Mouse (Mus musculus) hindbrain, embryonic 10.5 days (tissue): ENCODE results near the gene Wars2. TPM values are rescaled to one million over a fixed set of nuclear protein-coding genes. Genes with fewer than 3 reads are reported as not detected.
A peak's percentile ranks its signal among the peaks of the same experiment; 100 is the strongest.

ENCODE experiments used
- DNase-seq: peaks from one replicate; pipeline ENCODE4 v3.0.0-alpha.2; 2017; ENCODE audit warnings: low spot score
- H3K27ac ChIP-seq: fragments of 300-500 bp; sonication (generic); 2 replicates; pipeline ENCODE4 v1.5.1; 2016; ENCODE audit warnings: mild to moderate bottlenecking, moderate library complexity
- H3K27me3 ChIP-seq: fragments of 300-500 bp; sonication (generic); 2 replicates; pipeline ENCODE4 v1.6.1; 2016; ENCODE audit warnings: mild to moderate bottlenecking; ENCODE audit not compliant: poor library complexity, insufficient read depth, severe bottlenecking
- H3K36me3 ChIP-seq: fragments of 300-500 bp; sonication (generic); 2 replicates; pipeline ENCODE4 v1.6.1; 2016; ENCODE audit warnings: mild to moderate bottlenecking, moderate library complexity
- H3K4me1 ChIP-seq: fragments of 300-500 bp; sonication (generic); replicated peaks from 2 replicates; pipeline ENCODE4 v1.6.1; 2016; ENCODE audit warnings: mild to moderate bottlenecking
- H3K4me3 ChIP-seq: fragments of 300-500 bp; sonication (generic); 2 replicates; pipeline ENCODE4 v1.5.1; 2016; ENCODE audit warnings: mild to moderate bottlenecking, moderate library complexity
- H3K9me3 ChIP-seq: fragments of 300-500 bp; sonication (generic); 2 replicates; pipeline ENCODE4 v1.6.1; 2016; ENCODE audit warnings: mild to moderate bottlenecking, moderate library complexity
- WGBS: fragments of 180-500 bp; shearing (Covaris S2); methylation state at CpG from one replicate; pipeline ENCODE4 v1.1.7; 2016; 5-methylcytosine and 5-hydroxymethylcytosine counted together
- polyA plus RNA-seq: library from polyadenylated mRNA; unstranded; fragments of >200 nt; fragmentation: Nextera tagmentation; extraction: Ambion mirVana; gene quantifications from 2 replicates; pipeline ENCODE4 v1.2.1, GENCODE M21; 2016

The Wars2 gene
- 9.0 and 9.2 TPM in 2 replicates for polyA plus RNA-seq

DNA sequence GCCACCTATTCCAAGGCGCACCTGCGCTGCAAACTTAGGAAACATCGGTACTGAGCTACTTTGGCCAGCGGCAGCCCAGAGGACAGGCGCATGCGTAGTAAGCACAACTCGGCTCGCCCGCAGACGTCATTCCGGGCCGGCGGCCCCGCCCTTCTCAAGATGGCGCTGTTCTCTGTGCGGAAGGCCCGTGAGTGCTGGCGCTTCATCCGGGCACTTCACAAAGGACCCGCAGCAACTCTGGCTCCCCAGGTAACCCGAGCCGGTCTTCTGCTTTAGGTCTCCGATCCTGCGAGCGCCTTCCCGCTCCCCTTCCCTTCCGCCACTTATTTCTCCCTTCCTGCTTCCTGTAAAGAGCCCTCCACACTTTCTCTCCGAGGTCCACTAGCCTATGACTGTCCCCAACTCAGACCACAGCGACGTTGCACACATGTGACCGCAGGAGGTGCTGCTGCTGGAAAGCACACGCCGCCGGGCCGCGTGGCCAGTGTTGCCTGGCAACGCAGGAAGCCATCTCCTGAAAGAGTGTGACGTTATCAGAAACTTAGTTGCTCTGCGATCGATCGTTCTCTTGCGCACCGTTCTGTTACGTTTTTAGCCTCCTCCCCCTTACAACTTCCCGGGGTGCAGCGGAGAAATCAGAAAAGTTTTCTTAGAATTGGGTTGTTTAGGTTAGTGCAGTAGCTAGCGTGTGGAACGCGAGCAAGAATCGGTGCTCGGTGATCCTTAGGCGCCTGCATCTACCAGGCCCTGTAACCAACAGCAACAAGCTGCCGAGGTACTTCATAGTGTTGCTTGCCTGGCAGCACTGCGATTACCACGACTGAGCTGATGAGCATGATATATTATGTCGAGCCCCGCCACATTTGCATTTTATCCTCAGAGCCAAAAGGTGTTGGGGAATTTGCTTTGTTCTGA is at the start of gene Wars2:
Gene Wars2, plus strand, starts transcription at position 129 of the 915 bp plus-strand sequence.
- no peaks in the 10 kb centered on the region for H3K27me3 ChIP-seq
- no peaks in the 10 kb centered on the region for H3K36me3 ChIP-seq
- peak within 1 kb of the TSS; percentile 67 for H3K4me3 ChIP-seq
- H3K27ac ChIP-seq, result peak within 1 kb of the TSS; percentile 95
- DNase-seq, result peak; percentile 93
- WGBS, result under 1% methylated on average over 57 of the region's 57 CpGs
- H3K9me3 ChIP-seq, result no peaks in the 10 kb centered on the region
- peaks cover 13% of the 10 kb centered on the region for H3K4me1 ChIP-seq

DNA sequence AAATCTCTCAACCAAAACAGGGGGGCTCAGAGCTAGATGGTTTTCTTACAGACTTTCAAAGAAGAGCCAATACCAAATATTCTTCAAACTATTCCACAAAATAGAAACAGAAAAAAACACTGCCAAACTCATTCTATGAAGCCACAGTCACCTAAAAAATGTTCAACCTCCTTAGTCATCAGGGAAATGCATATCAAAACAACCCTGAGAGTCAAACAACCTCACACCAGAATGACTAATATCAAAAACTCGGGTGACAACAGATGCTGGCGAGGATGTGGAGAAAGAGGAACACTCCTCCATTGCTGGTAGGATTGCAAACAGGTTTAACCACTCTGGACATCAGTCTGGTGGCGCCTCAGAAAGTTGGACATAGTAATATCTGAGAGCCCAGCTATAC is 44.1 kb upstream of the Wars2 start:
- H3K4me3 ChIP-seq, result no peak overlapping the region
- H3K4me1 ChIP-seq, result no peaks in the 10 kb centered on the region
- no peak for DNase-seq
- H3K9me3 ChIP-seq, result no peaks in the 10 kb centered on the region
- H3K36me3 ChIP-seq, result no peaks in the 10 kb centered on the region
- H3K27me3 ChIP-seq, result no peaks in the 10 kb centered on the region
- WGBS, result 79% methylated on average over 3 of the region's 3 CpGs
- no peak overlapping the region for H3K27ac ChIP-seq

DNA sequence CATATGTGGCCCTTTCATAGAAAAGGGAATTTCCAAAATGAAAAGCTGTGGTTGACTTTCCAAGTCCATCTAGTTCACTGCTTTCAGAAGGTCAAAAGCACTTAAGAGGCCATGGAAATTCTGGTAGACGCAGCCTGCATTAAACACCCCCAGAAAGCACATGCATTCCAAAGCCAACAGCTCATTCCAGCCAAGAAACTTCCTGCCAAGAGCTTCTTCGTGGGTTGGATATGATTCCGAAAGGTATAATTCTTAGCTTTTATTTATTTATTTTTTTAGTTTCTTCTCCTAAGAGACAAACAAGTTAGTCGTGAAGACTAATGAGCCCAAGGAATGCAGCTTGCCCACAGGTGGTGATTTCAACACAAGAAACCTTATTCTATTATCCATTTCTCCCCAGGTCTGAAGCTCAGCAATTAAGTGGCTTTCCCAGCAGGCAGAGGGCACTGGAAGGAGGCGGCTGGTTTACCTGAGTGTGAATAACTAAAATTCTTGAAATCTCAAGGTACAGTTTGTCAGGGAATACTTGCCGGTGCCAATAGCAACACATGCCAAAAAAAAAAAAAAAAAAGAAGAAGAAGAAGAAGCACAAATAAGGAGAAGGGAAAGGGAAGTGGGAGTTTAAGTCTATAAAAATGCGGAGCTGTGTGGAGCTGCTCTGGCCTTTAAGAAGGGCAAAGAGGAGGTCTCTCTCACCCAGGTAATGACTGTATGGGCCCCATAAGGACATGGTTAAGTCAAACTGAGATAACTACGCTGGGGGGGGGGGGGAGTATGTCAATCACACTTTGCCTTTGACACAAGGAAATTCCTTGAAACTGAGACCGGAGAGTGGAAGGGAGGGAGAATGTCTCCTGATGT is 30.3 kb upstream of the Wars2 start:
- WGBS, result 67% methylated on average over 9 of the region's 9 CpGs
- no peaks in the 10 kb centered on the region for H3K27me3 ChIP-seq
- H3K4me1 ChIP-seq, result no peaks in the 10 kb centered on the region
- H3K9me3 ChIP-seq, result no peaks in the 10 kb centered on the region
- peak; percentile 33 for DNase-seq
- no peak overlapping the region for H3K4me3 ChIP-seq
- no peak overlapping the region for H3K27ac ChIP-seq
- no peaks in the 10 kb centered on the region for H3K36me3 ChIP-seq

DNA sequence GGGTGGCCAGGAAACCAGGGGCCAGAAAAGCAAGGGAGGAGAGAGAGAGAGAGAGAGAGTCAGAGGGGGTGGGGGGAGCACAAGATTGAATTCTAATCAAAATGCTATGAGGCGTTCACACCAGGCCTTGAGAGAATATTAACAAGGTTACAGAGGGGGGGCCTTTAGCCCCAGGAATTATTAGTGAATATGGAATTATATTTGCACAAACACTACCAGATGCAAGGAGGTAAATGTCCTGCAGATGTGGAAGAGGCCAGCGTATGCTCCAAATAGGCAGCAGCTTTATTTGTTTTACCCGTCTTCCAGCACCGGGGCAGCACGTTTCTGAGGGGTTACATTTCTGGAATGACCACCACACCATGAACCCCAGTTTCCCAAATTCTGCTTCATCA is 29.7 kb upstream of the Wars2 start:
- H3K9me3 ChIP-seq, result no peaks in the 10 kb centered on the region
- WGBS, result 73% methylated on average over 5 of the region's 5 CpGs
- DNase-seq, result no peak

DNA sequence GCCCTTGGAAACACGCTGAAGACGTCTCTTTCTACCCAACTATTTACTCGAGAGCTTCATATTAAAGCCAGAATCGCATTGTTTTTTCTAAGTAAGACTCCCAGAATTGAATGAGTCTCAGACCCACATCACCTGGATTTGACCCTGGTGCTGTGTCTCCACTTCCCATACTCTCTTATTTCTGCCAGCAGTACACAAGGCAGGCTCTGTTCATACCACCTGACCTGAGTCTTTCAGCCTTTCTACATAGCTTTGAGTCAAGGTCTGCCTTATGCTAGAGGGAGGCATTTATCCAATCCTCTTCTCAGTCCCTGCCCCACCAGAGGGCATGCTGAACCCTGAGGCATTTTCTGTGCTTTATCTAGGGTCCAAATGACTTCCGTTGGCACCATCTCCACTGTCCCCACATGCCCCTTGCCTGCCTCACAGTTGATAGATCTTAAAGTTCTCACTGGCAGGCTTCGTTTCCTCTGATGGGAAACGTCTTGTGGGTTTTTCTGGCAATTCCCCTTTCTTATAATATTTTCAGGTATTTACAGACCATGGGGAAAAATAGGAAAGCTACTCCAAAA is 27.5 kb upstream of the Wars2 start:
- no peaks in the 10 kb centered on the region for H3K27me3 ChIP-seq
- H3K36me3 ChIP-seq, result no peaks in the 10 kb centered on the region
- H3K4me3 ChIP-seq, result no peak overlapping the region
- no peak for DNase-seq
- no peak overlapping the region for H3K27ac ChIP-seq
- no peaks in the 10 kb centered on the region for H3K9me3 ChIP-seq
- H3K4me1 ChIP-seq, result no peaks in the 10 kb centered on the region
- 89% methylated on average over 7 of the region's 7 CpGs for WGBS

More for the DNA sequence above, 29.7 kb upstream of the Wars2 start:
- no peaks in the 10 kb centered on the region for H3K27me3 ChIP-seq
- H3K36me3 ChIP-seq, result no peaks in the 10 kb centered on the region
- no peaks in the 10 kb centered on the region for H3K4me1 ChIP-seq
- no peak overlapping the region for H3K27ac ChIP-seq
- H3K4me3 ChIP-seq, result no peak overlapping the region

DNA sequence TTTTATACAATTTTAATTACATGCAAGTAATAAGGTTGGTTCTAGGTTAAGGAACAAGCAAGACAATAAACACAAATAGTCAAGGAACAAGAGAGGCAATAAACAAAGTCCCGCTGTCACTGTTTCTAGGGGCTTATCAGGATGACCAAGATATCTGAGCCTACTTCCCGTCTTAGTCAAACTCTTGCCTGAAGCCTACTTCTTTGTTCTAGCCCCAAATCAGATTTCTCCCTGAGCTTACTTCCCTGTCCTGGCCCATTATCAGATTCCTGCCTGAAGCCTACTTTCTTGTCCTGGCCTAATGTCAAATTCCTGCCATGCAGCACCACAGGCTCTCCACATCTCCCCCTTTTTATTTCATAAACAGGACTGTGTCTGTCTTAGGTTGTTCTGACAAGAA is 19.9 kb upstream of the Wars2 start:
- no peaks in the 10 kb centered on the region for H3K36me3 ChIP-seq
- no peak for DNase-seq
- WGBS, result 80% methylated on average over 2 of the region's 2 CpGs

DNA sequence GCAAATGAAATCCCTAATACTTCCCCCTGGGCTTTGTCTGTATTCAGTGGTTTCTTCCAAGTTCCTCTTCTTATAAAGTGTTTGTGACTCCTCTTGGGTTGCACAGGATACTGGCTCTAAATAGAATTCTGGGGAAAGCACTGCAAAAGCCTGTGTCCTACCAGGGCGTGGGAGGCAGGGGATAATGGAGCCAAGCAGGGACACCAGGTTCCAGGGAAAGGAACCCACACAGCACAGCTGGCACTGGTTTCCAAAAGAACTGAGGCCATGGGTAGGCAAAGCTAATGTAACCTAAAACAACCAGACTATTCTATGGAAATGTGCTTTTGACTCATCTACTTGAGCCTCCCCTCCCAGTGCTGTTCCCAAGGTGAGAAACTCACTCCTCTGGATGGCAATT is 10.3 kb upstream of the Wars2 start:
- H3K4me1 ChIP-seq, result no peaks in the 10 kb centered on the region
- no peaks in the 10 kb centered on the region for H3K9me3 ChIP-seq
- no peak overlapping the region for H3K4me3 ChIP-seq
- H3K27me3 ChIP-seq, result no peaks in the 10 kb centered on the region
- no peaks in the 10 kb centered on the region for H3K36me3 ChIP-seq
- DNase-seq, result no peak
- no peak overlapping the region for H3K27ac ChIP-seq
- 92% methylated on average over 1 of the region's 1 CpGs for WGBS

More for the DNA sequence above, 19.9 kb upstream of the Wars2 start:
- Histone ChIP-seq H3K9me3 (no peaks in the 10 kb centered on the region), H3K4me1 (no peaks in the 10 kb centered on the region), H3K27me3 (no peaks in the 10 kb centered on the region), H3K4me3 (no peak overlapping the region), H3K27ac (no peak overlapping the region)

DNA sequence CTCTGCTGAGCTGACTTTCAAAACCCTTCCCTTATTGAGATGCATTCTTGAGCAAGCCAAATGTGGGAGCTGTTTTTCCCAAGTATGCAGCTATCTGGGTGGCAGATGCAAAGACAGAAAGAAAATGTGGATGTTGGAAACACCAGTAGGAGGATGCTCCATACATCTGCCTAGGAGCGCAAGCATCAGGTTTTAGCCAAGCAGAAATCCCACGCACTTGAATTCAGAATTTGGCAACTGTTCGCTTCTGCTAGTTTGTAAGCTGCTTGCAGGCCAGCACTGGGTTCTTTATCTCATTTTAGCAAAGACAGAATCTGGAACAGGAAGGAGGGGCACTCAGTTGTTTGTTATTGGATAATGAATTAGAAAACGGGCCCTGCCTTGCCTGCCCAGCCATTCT is 8.9 kb upstream of the Wars2 start:
- WGBS, result 91% methylated on average over 4 of the region's 4 CpGs
- Histone ChIP-seq H3K9me3 (no peaks in the 10 kb centered on the region), H3K27me3 (no peaks in the 10 kb centered on the region), H3K27ac (no peak overlapping the region), H3K4me3 (no peak overlapping the region), H3K4me1 (no peaks in the 10 kb centered on the region), H3K36me3 (no peaks in the 10 kb centered on the region)
- DNase-seq, result no peak

DNA sequence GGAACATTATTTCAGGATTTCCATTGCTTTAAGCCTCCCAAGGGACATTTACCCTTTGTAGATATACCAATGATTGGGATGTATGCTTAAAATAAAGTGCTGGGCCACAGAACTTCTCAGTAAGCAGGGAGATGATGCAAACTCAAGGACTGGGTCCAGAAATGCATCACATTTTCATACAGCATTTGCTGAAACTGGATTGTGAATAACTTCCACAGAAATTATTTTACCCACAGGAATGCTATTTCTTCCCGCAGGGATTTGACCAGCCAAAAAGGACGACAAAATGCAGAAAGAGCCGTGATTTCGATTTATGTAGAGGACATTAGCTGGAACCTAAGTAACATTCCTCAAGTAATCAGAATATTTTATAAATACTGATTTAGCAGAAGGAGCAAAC is 7.0 kb upstream of the Wars2 start:
- H3K9me3 ChIP-seq, result no peaks in the 10 kb centered on the region
- H3K4me1 ChIP-seq, result no peaks in the 10 kb centered on the region
- H3K36me3 ChIP-seq, result no peaks in the 10 kb centered on the region
- no peak overlapping the region for H3K4me3 ChIP-seq
- H3K27ac ChIP-seq, result no peak overlapping the region
- H3K27me3 ChIP-seq, result no peaks in the 10 kb centered on the region
- DNase-seq, result no peak
- 91% methylated on average over 4 of the region's 4 CpGs for WGBS

DNA sequence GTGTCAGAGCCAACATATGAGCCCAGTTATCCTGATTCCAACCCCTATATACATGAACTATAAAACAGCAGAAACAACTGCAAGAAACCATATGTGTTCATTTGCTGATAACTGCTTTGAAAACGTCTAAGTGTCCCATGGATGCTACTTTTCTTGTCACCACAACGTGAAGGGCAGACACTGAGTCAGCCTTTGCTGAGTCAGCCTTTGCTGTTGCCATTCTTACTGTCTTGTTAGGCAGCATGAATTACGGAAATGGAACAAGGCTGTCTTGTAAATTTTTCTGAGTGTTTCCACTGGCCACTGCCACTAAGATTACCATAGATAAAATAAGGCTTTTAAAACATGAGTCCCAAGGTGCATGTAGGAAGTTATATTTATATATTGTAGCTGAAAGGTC is 7.0 kb downstream of the Wars2 start:
- WGBS, result 81% methylated on average over 3 of the region's 3 CpGs
- Histone ChIP-seq H3K27ac (no peak overlapping the region), H3K4me3 (no peak overlapping the region), H3K9me3 (no peaks in the 10 kb centered on the region), H3K27me3 (no peaks in the 10 kb centered on the region), H3K36me3 (no peaks in the 10 kb centered on the region), H3K4me1 (no peaks in the 10 kb centered on the region)
- no peak for DNase-seq

DNA sequence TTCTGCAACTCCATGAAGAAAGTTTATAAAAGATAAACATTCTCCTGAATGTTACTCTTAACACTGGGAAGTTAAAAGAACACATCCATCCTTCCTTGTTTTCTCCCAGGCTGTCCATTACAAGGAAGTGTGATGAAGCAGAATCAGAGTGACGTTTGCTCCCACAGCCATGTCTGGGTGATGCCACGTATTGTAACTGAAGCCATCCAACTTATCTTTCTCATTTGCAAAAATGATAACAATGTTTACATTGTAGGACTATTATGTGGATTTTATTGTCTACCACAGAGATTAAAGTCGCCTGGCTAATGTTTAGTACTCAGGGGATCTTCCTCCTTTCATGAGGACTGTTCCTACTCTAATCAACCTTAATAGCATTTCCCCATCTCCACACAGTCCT is 8.2 kb downstream of the Wars2 start:
- H3K36me3 ChIP-seq, result no peaks in the 10 kb centered on the region
- DNase-seq, result no peak
- no peak overlapping the region for H3K27ac ChIP-seq
- H3K4me3 ChIP-seq, result no peak overlapping the region
- H3K9me3 ChIP-seq, result no peaks in the 10 kb centered on the region
- WGBS, result 88% methylated on average over 3 of the region's 3 CpGs
- no peaks in the 10 kb centered on the region for H3K27me3 ChIP-seq
- no peaks in the 10 kb centered on the region for H3K4me1 ChIP-seq

DNA sequence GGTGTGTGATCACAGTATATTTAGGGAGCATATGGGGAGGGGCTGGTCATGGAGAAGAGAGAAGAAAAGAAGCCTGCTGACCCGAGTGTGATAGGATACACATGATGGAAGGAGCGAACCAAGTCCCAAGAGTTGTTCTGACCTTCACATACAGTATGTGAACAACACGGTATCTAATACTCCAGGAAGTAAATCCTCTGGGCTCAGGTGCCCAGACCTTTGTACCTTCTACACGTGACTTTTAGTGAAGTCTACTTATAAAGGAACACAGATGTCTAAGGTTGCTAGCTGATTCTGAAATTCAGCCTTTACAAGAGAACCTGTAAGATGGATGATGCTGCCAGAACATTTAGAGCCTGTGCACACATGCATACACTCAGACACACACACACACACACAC is 15.4 kb downstream of the Wars2 start:
- 88% methylated on average over 4 of the region's 4 CpGs for WGBS
- DNase-seq, result no peak

More for the DNA sequence above, 15.4 kb downstream of the Wars2 start:
- Histone ChIP-seq H3K27ac (no peak overlapping the region), H3K27me3 (no peaks in the 10 kb centered on the region), H3K4me1 (no peaks in the 10 kb centered on the region), H3K4me3 (no peak overlapping the region), H3K9me3 (0 out of 2 replicates have a peak, but pooled peaks cover 3% of the 10 kb centered on the region), H3K36me3 (0 out of 2 replicates have a peak, but pooled peaks cover 4% of the 10 kb centered on the region)
